Mouse (Mus musculus) midbrain, embryonic 12.5 days (tissue): ENCODE results near the gene Ccdc157. TPM values are rescaled to one million over a fixed set of nuclear protein-coding genes. Genes with fewer than 3 reads are reported as not detected.
"Not testable (repeated sequence)": the region's sequence is repeated elsewhere in the genome, so short reads cannot be mapped to it uniquely, and the experiment has no call there.

ENCODE experiments used
- ATAC-seq: fragments of 200-750 bp; cut with Nextera tagmentation; 2 replicates; pipeline ENCODE4 v1.8.0; 2017; ENCODE audit warnings: low read depth, moderate TSS enrichment, moderate library complexity; ENCODE audit not compliant: low FRiP score
- H3K27ac ChIP-seq: fragments of 300-500 bp; sonication (generic); replicated peaks from 2 replicates; pipeline ENCODE4 v1.5.1; 2016; ENCODE audit warnings: mild to moderate bottlenecking
- H3K27me3 ChIP-seq: fragments of 300-500 bp; sonication (generic); 2 replicates; pipeline ENCODE4 v1.6.1; 2016; ENCODE audit warnings: mild to moderate bottlenecking
- H3K36me3 ChIP-seq: fragments of 300-500 bp; sonication (generic); 2 replicates; pipeline ENCODE4 v1.6.1; 2016
- H3K4me1 ChIP-seq: fragments of 300-500 bp; sonication (generic); 2 replicates; pipeline ENCODE4 v1.6.1; 2016
- H3K4me2 ChIP-seq: fragments of 300-500 bp; sonication (generic); replicated peaks from 2 replicates; pipeline ENCODE4 v1.6.1; 2016; ENCODE audit warnings: mild to moderate bottlenecking, moderate library complexity
- H3K4me3 ChIP-seq: fragments of 300-500 bp; sonication (generic); 2 replicates; pipeline ENCODE4 v1.5.1; 2016; ENCODE audit warnings: mild to moderate bottlenecking
- H3K9ac ChIP-seq: fragments of 300-500 bp; sonication (generic); replicated peaks from 2 replicates; pipeline ENCODE4 v1.6.1; 2016; ENCODE audit warnings: mild to moderate bottlenecking, moderate library complexity
- H3K9me3 ChIP-seq: fragments of 300-500 bp; sonication (generic); 2 replicates; pipeline ENCODE4 v1.6.1; 2016; ENCODE audit warnings: mild to moderate bottlenecking
- WGBS: fragments of 180-500 bp; shearing (Covaris S2); methylation state at CpG from one replicate; pipeline ENCODE4 v1.1.7; 2016; 5-methylcytosine and 5-hydroxymethylcytosine counted together
- polyA plus RNA-seq: library from polyadenylated mRNA; unstranded; fragments of >200 nt; fragmentation: Nextera tagmentation; extraction: Ambion mirVana; gene quantifications from 2 replicates; pipeline ENCODE4 v1.2.1, GENCODE M21; 2016

Ccdc157 gene
- polyA plus RNA-seq, 1 experiment from 2014 or later = 8.1 TPM

DNA sequence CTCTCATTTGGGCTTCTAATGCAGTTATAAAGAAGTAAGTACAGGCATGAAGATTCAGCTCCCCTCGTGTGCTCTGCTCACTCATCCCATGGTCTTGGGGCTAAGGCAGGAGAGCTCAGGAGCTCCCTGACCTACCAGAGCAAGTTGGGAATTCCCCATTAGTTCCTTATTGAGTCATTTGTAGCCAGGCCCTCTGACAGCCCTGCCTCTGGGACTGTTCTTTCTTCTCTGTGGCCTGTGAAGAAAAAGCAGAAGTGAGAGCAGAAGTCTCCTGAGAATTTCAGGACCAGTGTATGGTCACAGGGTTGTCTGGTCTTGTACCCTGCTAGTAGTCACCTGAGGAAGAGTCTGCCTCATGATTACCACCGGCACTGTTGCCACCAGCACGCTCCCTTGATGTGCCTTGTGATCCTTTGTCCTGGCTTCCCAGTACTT, 35.5 kb upstream of the Ccdc157 start:
- H3K27me3 ChIP-seq = no peaks in the 10 kb centered on the region
- H3K9me3 ChIP-seq = no peaks in the 10 kb centered on the region
- H3K9ac ChIP-seq = no peak overlapping the region
- H3K36me3 ChIP-seq = no peaks in the 10 kb centered on the region
- WGBS = 89% methylated on average over 3 of the region's 3 CpGs
- H3K4me3 ChIP-seq = no peak overlapping the region
- H3K4me2 ChIP-seq = no peak overlapping the region
- H3K4me1 ChIP-seq = no peaks in the 10 kb centered on the region
- no peak overlapping the region for H3K27ac ChIP-seq
- no peak for ATAC-seq

DNA sequence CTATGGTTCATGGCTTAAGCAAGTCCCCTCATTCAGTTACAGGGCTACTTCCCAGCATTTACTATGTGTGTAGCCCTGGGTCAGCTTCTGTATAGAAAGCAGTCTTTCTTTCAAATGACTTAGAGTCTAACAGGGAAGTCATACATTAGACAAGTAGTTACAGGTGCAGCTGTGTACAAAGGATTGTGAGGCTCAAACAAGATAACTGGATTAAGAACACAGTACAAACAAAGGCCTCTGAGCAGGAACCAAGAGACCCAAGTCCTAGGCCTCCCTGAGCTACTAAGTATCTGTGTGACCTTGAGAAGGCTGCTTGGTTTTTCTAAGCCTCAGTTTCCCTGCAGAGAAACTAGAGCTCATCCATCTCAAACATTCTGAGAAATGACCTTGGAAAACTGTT, 33.3 kb upstream of the Ccdc157 start:
- Histone ChIP-seq H3K4me3 (no peak overlapping the region), H3K4me2 (no peak overlapping the region), H3K9ac (no peak overlapping the region), H3K36me3 (no peaks in the 10 kb centered on the region), H3K4me1 (0 out of 2 replicates have a peak, but pooled peaks cover 2% of the 10 kb centered on the region), H3K27me3 (no peaks in the 10 kb centered on the region), H3K9me3 (no peaks in the 10 kb centered on the region), H3K27ac (no peak overlapping the region)
- ATAC-seq = no peak

DNA sequence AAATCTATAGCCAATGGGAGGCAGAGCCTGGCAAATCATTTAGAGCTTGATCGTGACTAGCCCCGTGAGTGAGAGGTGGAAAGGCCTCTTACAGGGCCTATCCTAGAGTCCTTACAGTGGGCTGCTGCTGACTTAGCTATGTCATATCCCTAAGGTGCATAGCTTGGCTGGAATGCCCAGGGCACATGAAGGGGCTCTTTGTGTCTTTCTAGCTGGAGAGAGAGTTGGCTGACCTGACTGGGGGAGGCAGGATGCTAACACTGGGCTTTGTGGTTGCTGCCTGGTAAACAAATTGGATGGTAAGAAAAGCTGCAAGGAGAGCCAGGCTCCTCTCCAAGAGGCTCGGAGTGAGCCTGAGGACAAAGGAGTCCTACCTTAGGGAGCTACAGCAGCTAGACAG, 32.7 kb upstream of the Ccdc157 start:
- Histone ChIP-seq H3K4me1 (peaks cover 8% of the 10 kb centered on the region; the same call in 1 of the 2 replicates), H3K27ac (no peak overlapping the region), H3K4me3 (no peak overlapping the region), H3K9me3 (no peaks in the 10 kb centered on the region), H3K36me3 (no peaks in the 10 kb centered on the region), H3K4me2 (no peak overlapping the region), H3K9ac (no peak overlapping the region), H3K27me3 (no peaks in the 10 kb centered on the region)
- ATAC-seq = no peak
- WGBS = 87% methylated on average over 3 of the region's 3 CpGs

GRCm38 (mm10) chr11:4190677-4191076, 30.6 kb upstream of the Ccdc157 start:
- H3K4me3 ChIP-seq = no peak overlapping the region
- no peak overlapping the region for H3K4me2 ChIP-seq
- WGBS = 91% methylated on average over 3 of the region's 3 CpGs
- H3K27ac ChIP-seq = no peak overlapping the region
- H3K36me3 ChIP-seq = no peaks in the 10 kb centered on the region
- no peaks in the 10 kb centered on the region for H3K27me3 ChIP-seq
- no peak for ATAC-seq
- H3K9me3 ChIP-seq = no peaks in the 10 kb centered on the region
- no peak overlapping the region for H3K9ac ChIP-seq
- peaks cover 19% of the 10 kb centered on the region for H3K4me1 ChIP-seq

- peaks cover 19% of the 10 kb centered on the region for H3K4me1 ChIP-seq
- no peaks in the 10 kb centered on the region for H3K27me3 ChIP-seq
- WGBS = 92% methylated on average over 6 of the region's 6 CpGs
- no peaks in the 10 kb centered on the region for H3K36me3 ChIP-seq
- no peak overlapping the region for H3K9ac ChIP-seq
- H3K9me3 ChIP-seq = no peaks in the 10 kb centered on the region
- no peak for ATAC-seq
- H3K4me3 ChIP-seq = no peak overlapping the region
- no peak overlapping the region for H3K27ac ChIP-seq
- H3K4me2 ChIP-seq = no peak overlapping the region
Measured at GRCm38 (mm10) chr11:4189182-4189581, 29.1 kb upstream of the Ccdc157 start.

DNA sequence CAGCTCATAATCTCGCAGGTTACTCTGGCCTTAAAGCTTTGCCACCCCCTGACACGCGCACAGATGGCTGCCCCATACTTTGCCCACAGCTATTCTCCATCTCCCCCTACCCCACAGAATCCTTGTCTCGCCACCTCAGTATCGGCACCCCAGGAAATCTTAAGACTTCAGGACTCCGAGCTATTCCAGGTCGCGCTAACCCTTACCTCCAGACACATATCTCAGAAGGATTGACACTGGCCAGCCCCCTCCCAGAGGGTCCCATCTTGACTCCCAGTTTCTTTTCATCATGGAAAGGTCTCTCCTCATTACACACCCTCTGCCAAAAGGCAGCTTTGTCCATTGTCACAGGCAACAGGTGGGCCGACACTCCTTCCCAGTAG, 27.2 kb upstream of the Ccdc157 start:
- Histone ChIP-seq H3K4me3 (peak overlapping the region; percentile 72), H3K4me2 (peak overlapping the region; percentile 91), H3K9me3 (no peaks in the 10 kb centered on the region), H3K27me3 (no peaks in the 10 kb centered on the region), H3K4me1 (peaks cover 19% of the 10 kb centered on the region), H3K27ac (no peak overlapping the region), H3K9ac (peak overlapping the region; percentile 77), H3K36me3 (peaks cover 9% of the 10 kb centered on the region)
- 19% methylated on average over 9 of the region's 9 CpGs for WGBS
- ATAC-seq = peak; percentile 2

DNA sequence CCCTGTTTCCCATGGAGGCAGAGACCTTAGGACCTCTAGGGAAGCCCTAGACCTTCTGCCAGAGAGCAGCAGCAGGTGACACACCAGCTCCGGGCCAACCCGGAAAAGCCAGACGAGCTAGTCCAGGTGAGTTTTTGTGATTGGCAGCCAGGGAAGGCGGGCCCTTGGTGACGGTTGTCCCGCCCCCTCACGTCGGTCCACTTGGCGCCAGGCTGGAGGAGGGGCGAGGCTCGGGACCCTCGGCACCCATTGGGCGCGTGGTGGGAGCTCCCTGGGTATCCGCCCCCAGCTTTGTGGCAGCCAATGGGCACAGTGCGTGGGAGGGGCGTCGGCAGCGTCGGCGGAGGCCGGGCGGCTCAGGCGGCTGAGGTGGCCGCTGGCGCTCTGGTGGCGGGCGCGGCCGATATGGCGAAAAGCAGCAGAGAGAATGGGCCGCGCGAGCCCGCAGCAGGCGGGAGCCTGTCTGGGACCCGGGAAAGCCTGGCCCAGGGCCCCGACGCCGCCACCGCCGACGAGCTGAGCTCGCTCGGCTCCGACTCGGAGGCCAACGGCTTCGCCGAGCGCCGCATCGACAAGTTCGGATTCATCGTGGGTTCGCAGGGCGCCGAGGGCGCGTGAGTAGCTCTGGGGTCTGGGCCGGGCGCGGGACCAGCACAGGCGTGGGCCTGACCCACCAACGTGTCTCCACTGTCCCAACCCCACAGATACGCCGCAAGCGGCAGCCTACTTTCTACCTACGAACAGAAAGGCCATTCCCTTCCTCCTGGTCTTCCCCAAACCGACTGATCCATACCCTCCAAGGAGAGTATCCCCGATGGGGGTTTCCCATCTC, 26.6 kb upstream of the Ccdc157 start, which contains the start of gene Tbc1d10a:
Tbc1d10a (plus strand) TSS at position 304 of the 832 bp plus-strand sequence.
- ATAC-seq = peak; percentile 100
- Histone ChIP-seq H3K4me3 (peak within 1 kb of the TSS; percentile 72), H3K27ac (no peak within 1 kb of the TSS), H3K27me3 (no peaks in the 10 kb centered on the region), H3K9ac (peak within 1 kb of the TSS; percentile 77), H3K9me3 (no peaks in the 10 kb centered on the region), H3K36me3 (peaks cover 14% of the 10 kb centered on the region), H3K4me1 (peaks cover 19% of the 10 kb centered on the region), H3K4me2 (peak within 1 kb of the TSS; percentile 91)
- WGBS = under 1% methylated on average over 51 of the region's 71 CpGs

- Histone ChIP-seq H3K4me1 (peaks cover 19% of the 10 kb centered on the region), H3K36me3 (peaks cover 26% of the 10 kb centered on the region)
- not testable (repeated sequence) for H3K4me2 ChIP-seq, H3K9ac ChIP-seq, H3K4me3 ChIP-seq, H3K27me3 ChIP-seq, H3K27ac ChIP-seq, ATAC-seq, H3K9me3 ChIP-seq
- 93% methylated on average over 6 of the region's 6 CpGs for WGBS
Measured at GRCm38 (mm10) chr11:4185480-4185879, 25.4 kb upstream of the Ccdc157 start.

DNA sequence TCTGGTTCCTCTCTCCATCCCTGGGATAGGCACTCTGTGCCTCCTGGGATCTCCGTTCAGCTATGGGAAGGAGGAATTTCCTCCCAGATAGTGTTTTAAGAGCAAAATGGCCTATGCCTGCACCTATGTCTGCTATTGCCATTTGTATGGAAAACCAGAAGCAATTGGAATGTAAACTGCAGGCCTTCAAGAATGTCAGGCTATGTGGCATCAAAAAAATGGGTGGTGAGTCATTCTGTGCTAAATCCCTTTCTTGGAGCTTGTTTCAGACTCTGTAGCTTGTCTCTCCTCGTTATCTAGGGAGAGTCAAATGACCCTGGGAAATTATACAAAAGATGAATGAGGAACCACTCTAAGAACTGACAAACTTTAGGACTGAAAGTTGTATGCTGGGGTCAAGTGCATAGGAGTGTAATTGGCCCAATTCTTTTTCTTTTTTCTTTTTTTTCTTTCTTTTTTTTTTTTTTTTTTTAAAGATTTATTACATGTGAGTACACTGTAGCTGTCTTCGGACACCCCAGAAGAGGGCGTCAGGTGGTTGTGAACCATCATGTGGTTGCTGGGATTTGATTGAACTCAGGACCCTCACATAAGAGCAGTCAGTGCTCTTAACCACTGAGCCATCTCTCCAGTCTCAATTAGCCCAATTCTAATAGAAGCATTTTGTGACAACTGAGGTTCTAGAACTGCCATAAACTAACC, 24.3 kb upstream of the Ccdc157 start:
- Histone ChIP-seq H3K27ac (no peak overlapping the region), H3K9ac (no peak overlapping the region), H3K4me3 (no peak overlapping the region), H3K4me1 (peaks cover 19% of the 10 kb centered on the region), H3K36me3 (peaks cover 37% of the 10 kb centered on the region), H3K9me3 (no peaks in the 10 kb centered on the region), H3K27me3 (no peaks in the 10 kb centered on the region), H3K4me2 (no peak overlapping the region)
- no peak for ATAC-seq
- 85% methylated on average over 4 of the region's 4 CpGs for WGBS

DNA sequence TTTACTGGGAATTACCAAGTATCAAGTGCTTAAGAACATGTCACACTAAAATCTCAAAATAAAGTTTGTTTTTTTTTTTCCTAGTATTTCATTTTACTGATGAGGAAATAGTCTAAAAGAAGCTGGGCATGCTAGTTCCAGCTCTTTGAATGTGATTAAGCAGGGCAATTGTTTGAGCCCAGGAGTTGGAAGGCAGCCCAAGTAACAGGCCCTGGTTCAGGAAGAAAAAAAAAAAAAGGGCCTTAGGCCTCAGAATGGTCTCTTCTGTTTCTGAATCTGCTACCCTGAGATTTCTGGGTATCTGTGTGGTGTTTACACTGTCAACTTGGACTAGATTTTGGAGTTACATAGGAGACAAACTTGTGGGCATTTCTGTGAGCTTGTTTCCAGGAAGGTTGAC, 23.4 kb upstream of the Ccdc157 start:
- ATAC-seq = no peak
- no peak overlapping the region for H3K4me2 ChIP-seq
- no peaks in the 10 kb centered on the region for H3K27me3 ChIP-seq
- H3K27ac ChIP-seq = no peak overlapping the region
- peaks cover 18% of the 10 kb centered on the region for H3K4me1 ChIP-seq
- H3K4me3 ChIP-seq = no peak overlapping the region
- no peak overlapping the region for H3K9ac ChIP-seq
- peaks cover 46% of the 10 kb centered on the region for H3K36me3 ChIP-seq
- H3K9me3 ChIP-seq = no peaks in the 10 kb centered on the region

DNA sequence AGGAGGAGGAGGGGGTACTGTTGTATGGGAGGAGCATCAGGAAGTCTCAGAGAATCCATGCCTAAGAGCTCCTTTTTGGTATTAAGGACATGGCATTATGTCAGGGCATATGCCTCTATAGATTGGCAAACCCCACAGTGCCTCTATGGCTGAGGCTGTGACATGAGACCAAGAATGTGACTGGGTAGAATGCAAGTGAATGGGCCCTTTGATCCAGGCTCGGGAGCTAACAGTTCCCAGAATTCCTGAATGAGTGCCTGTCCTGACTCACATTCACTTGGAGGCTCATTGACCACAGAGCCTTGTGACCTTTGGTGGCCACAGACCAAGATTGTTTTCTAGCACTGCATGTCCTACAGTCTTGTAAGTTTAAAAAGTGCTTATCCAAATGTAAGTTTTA, 22.0 kb upstream of the Ccdc157 start:
- Histone ChIP-seq H3K9ac (no peak overlapping the region), H3K27me3 (no peaks in the 10 kb centered on the region), H3K4me2 (no peak overlapping the region), H3K4me3 (no peak overlapping the region), H3K27ac (no peak overlapping the region), H3K4me1 (peaks cover 4% of the 10 kb centered on the region), H3K9me3 (no peaks in the 10 kb centered on the region), H3K36me3 (peaks cover 61% of the 10 kb centered on the region)
- 8% methylated on average over 1 of the region's 1 CpGs for WGBS
- no peak for ATAC-seq

- H3K9me3 ChIP-seq = no peaks in the 10 kb centered on the region
- H3K27me3 ChIP-seq = no peaks in the 10 kb centered on the region
- H3K27ac ChIP-seq = no peak overlapping the region
- no peak for ATAC-seq
- H3K4me2 ChIP-seq = no peak overlapping the region
- H3K36me3 ChIP-seq = peaks cover 98% of the 10 kb centered on the region
- H3K9ac ChIP-seq = no peak overlapping the region
- no peak overlapping the region for H3K4me3 ChIP-seq
- H3K4me1 ChIP-seq = no peaks in the 10 kb centered on the region
- WGBS = 87% methylated on average over 4 of the region's 4 CpGs
Measured at GRCm38 (mm10) chr11:4177716-4178115, 17.6 kb upstream of the Ccdc157 start.
